Mouse (Mus musculus): ENCODE results near the gene Lyg2.

GRCm38 (mm10) chr1:37865401-37866215 lies 50.7 kb downstream of the Lyg2 start:
- TF ChIP-seq CTCF (IDR thresholded peaks at IDR 0.05; ENCODE audit: low read depth) (no peak), EP300 (IDR thresholded peaks at IDR 0.05; ENCODE audit: low read depth) (no peak)
